Mouse (Mus musculus) G1E (cell line): ENCODE measurements around the gene Ankrd40.

Source experiments
- CTCF ChIP-seq: IDR thresholded peaks from 2 replicates; pipeline ENCODE4 v1.5.1; 2012; ENCODE audit warnings: low read depth, low read length, inconsistent platforms, mixed read lengths
- GATA1 ChIP-seq: IDR thresholded peaks from 2 replicates; pipeline ENCODE4 v1.6.1; 2012; ENCODE audit warnings: borderline replicate concordance, low read length, inconsistent platforms, mixed read lengths
- POLR2AphosphoS5 ChIP-seq: IDR thresholded peaks from 2 replicates; pipeline ENCODE4 v1.6.1; 2012; ENCODE audit warnings: low read depth, low read length, inconsistent platforms; ENCODE audit not compliant: insufficient replicate concordance
- TAL1 ChIP-seq: conservative IDR thresholded peaks from 2 replicates; pipeline ENCODE4 v1.6.1; 2012; ENCODE audit warnings: low read depth, low read length, inconsistent platforms, mixed read lengths

GRCm38 (mm10) chr11:94326961-94327411 lies 815 bp upstream of the Ankrd40 start:
- no peak for TF ChIP-seq CTCF
- no peak for TF ChIP-seq POLR2AphosphoS5
- TF ChIP-seq TAL1, result no peak
- TF ChIP-seq GATA1, result no peak
